Mouse (Mus musculus) testis, adult 2 months (tissue): Measurements from ENCODE around the gene Scube1. TPM values are rescaled to one million over a fixed set of nuclear protein-coding genes. Genes with fewer than 3 reads are reported as not detected.
A peak's percentile ranks its signal among the peaks of the same experiment; 100 is the strongest.

Experiments used
- H3K27ac ChIP-seq: fragments of 200-500 bp; 2 replicates; pipeline ENCODE4 v1.5.1; 2012; ENCODE audit warnings: low read depth, low read length; ENCODE audit not compliant: control insufficient read depth, insufficient read depth
- H3K27me3 ChIP-seq: fragments of 200-500 bp; 2 replicates; pipeline ENCODE4 v1.6.1; 2012; ENCODE audit warnings: mild to moderate bottlenecking, low read length, moderate library complexity; ENCODE audit not compliant: control insufficient read depth, insufficient read depth
- H3K36me3 ChIP-seq: fragments of 200-500 bp; 2 replicates; pipeline ENCODE4 v1.6.1; 2012; ENCODE audit warnings: mild to moderate bottlenecking, low read length; ENCODE audit not compliant: control insufficient read depth, insufficient read depth
- H3K4me1 ChIP-seq: fragments of 200-500 bp; 2 replicates; pipeline ENCODE4 v1.6.1; 2012; ENCODE audit warnings: low read length; ENCODE audit not compliant: control insufficient read depth, insufficient read depth
- H3K4me3 ChIP-seq: fragments of 200-500 bp; 2 replicates; pipeline ENCODE4 v1.5.1; 2012; ENCODE audit warnings: low read depth, mild to moderate bottlenecking, low read length, moderate library complexity, mixed read lengths; ENCODE audit not compliant: control insufficient read depth
- CTCF ChIP-seq: fragments of 200-500 bp; IDR thresholded peaks from 2 replicates; pipeline ENCODE4 v1.5.1; 2012; ENCODE audit warnings: low read depth, mild to moderate bottlenecking, inconsistent platforms, low read length, moderate library complexity; ENCODE audit not compliant: control insufficient read depth, insufficient read depth, insufficient replicate concordance
- POLR2A ChIP-seq: fragments of 200-500 bp; IDR thresholded peaks from 2 replicates; pipeline ENCODE4 v1.6.1; 2012; ENCODE audit warnings: low read depth, mild to moderate bottlenecking, inconsistent platforms, low read length, moderate library complexity; ENCODE audit not compliant: control insufficient read depth
- polyA plus RNA-seq: library from polyadenylated mRNA; depleted of rRNA; stranded (reverse); fragments of >200 nt; gene quantifications from 2 replicates; pipeline ENCODE4 v1.2.3, GENCODE M21; 2012

The Scube1 gene
- polyA plus RNA-seq, 1 experiment: 1.4 TPM

DNA sequence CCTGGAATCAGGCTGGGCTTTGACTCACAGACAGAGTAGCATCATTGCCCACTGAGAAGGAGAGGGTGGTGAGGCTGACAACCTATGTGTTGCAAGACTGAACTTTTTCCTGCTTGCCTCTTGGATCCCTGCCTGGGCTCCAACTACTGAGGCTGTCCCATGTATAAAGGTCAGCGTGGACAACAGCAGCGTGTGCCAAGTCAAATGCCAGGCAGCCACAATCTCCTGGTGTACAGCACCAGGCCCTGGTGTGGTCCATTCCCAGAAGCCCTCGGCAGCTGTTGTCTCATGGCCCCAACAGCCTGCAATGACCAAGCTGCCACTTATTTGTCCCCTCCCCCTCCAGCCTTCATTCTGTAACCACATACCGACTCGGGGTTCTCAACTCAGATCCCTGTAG is 153.2 kb downstream of the Scube1 start:
- TF ChIP-seq CTCF (no peak), POLR2A (no peak)
- Histone ChIP-seq H3K27ac (no peak overlapping the region), H3K4me3 (no peak overlapping the region), H3K36me3 (no peaks in the 10 kb centered on the region), H3K4me1 (no peaks in the 10 kb centered on the region; the same call in 1 of the 2 replicates), H3K27me3 (no peaks in the 10 kb centered on the region)

GRCm38 (mm10) chr15:83570641-83571040 is 154.2 kb downstream of the Scube1 start:
- H3K36me3 ChIP-seq: no peaks in the 10 kb centered on the region
- no peak overlapping the region for H3K4me3 ChIP-seq
- H3K27me3 ChIP-seq: no peaks in the 10 kb centered on the region
- no peak overlapping the region for H3K27ac ChIP-seq
- TF ChIP-seq POLR2A (no peak), CTCF (no peak)
- H3K4me1 ChIP-seq: no peaks in the 10 kb centered on the region; the same call in 1 of the 2 replicates

DNA sequence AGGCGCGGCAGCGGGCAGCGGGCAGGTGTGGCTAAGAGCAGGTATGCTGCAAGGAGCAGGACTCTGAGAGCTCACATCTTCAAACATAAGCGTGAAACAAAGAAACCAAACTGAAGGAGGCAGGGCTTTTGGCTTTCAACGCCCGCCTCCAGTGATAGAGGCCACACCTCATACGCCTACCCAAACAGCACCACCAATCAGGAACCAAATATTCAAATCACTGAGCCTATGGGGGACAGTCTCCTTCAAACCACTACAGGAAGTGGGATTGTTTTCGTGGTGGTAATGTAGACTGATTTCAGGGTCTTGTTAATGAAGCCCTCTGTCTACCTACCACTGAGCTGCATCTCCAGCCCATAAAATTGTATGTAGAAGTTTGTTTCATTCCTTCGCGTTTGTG is 155.1 kb downstream of the Scube1 start:
- Histone ChIP-seq H3K27me3 (no peaks in the 10 kb centered on the region), H3K27ac (0 out of 2 replicates have a peak overlapping the region, but pooled peaks have one; percentile 33), H3K4me1 (no peaks in the 10 kb centered on the region; the same call in 1 of the 2 replicates), H3K4me3 (no peak overlapping the region), H3K36me3 (no peaks in the 10 kb centered on the region)
- TF ChIP-seq CTCF: no peak
- no peak for TF ChIP-seq POLR2A

GRCm38 (mm10) chr15:83568544-83568943 is 156.3 kb downstream of the Scube1 start:
- TF ChIP-seq CTCF (no peak), POLR2A (no peak)
- Histone ChIP-seq H3K36me3 (no peaks in the 10 kb centered on the region), H3K4me1 (peaks cover 2% of the 10 kb centered on the region), H3K27me3 (no peaks in the 10 kb centered on the region), H3K4me3 (no peak overlapping the region), H3K27ac (no peak overlapping the region)

DNA sequence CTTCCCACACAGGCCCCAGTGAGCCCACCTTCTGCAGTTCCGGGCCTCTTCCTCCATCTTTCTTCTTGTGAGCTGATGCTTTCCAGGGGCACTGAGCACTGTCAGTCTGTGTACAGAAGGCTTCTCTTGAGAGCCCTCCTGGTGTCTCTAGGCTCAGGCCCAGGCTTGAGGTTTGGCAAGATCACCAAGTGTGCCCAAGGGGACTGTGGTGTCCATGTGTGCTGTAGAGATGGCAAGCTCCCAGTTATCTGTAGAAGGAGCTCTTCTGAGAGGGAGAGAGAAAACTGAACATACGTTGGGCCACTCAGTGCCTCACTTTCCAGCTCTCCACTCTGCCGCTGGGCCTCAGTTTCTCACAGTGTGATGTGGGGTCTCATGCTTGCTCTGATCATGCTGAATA is 157.1 kb downstream of the Scube1 start:
- no peak overlapping the region for H3K4me3 ChIP-seq
- H3K27me3 ChIP-seq: no peaks in the 10 kb centered on the region
- peaks cover 6% of the 10 kb centered on the region for H3K4me1 ChIP-seq
- H3K27ac ChIP-seq: no peak overlapping the region
- TF ChIP-seq CTCF: no peak
- TF ChIP-seq POLR2A: no peak
- H3K36me3 ChIP-seq: no peaks in the 10 kb centered on the region

DNA sequence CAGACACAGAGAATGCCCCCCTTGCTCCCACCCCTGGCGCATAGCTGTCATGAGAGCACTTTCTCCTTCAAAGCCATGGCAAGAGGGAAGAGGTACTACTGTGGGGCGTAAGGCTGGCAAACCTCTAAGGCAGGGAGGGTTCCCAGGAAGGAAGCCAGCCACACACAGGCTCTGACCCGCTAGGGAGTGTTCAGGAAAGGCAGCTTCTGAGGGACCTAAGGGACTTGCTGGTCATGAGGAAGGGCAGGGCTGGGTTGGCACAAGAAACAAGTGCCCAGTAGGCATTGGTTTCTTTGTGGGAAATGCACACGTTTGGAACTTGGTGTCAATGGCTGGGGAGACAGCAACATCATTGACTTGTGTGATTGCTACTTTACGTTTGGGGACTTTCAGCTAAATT is 158.8 kb downstream of the Scube1 start:
- TF ChIP-seq CTCF (no peak), POLR2A (no peak)
- Histone ChIP-seq H3K4me1 (peaks cover 8% of the 10 kb centered on the region), H3K27me3 (no peaks in the 10 kb centered on the region), H3K4me3 (no peak overlapping the region), H3K36me3 (no peaks in the 10 kb centered on the region), H3K27ac (no peak overlapping the region)

- Histone ChIP-seq H3K36me3 (no peaks in the 10 kb centered on the region), H3K4me3 (no peak overlapping the region), H3K27ac (no peak overlapping the region), H3K27me3 (no peaks in the 10 kb centered on the region), H3K4me1 (peaks cover 8% of the 10 kb centered on the region)
- no peak for TF ChIP-seq CTCF
- no peak for TF ChIP-seq POLR2A
These were observed 159.4 kb downstream of the Scube1 start for GRCm38 (mm10) chr15:83565434-83565833.

DNA sequence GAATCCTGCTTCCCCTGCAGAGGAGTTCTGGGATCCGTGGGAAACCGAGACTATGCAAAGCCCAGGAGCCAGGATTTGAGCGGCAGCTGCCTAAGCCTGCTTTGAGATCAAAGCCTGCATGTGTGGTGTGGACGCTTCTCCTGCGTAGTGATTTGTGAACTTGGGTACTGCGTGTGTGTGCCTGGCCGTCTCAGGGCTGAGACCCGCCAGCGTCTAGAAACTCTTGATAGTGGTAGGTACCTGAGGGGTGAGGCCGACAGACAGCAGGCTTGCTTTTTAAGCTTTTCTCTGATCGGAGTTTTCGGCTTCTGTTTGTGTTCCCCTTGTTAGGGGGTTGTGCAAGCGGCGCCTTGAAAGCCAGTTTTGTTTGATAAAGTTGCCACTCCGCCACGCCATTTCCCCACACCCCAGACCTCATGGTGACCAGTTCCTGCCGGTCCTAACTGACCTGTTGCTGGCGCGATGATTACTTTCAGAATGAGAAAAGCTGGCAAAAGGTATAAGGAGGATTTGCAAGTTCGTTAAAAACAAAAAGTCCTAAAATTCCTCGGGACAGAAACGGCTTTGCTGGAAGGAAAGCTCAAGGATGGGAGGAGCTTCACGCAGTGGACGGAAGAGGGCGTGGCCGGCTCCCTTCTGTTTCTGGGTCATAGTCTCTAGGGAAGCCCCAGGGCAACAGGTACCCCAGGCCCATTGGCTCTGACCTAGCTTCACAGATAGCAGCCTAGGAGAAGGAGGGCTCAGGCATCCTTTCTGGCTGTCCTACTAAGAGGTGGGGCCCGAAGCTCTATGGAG is 160.8 kb downstream of the Scube1 start:
- H3K4me1 ChIP-seq: peaks cover 8% of the 10 kb centered on the region
- peak overlapping the region; percentile 65 for H3K4me3 ChIP-seq
- H3K27ac ChIP-seq: peak overlapping the region; percentile 47; the same call in 1 of the 2 replicates
- TF ChIP-seq POLR2A (0 out of 2 replicates have a peak, but pooled peaks have one; percentile 21), CTCF (no peak)
- H3K36me3 ChIP-seq: no peaks in the 10 kb centered on the region
- H3K27me3 ChIP-seq: no peaks in the 10 kb centered on the region
